Comparison of ENCODE assay signal across 9 mouse cellular contexts in genomic region chr9:102545406-102546255, GRCm38 (mm10). TPM values are rescaled to one million over a fixed set of nuclear protein-coding genes. Genes with fewer than 3 reads are reported as not detected.
DNase-seq lines count a peak whose midpoint lies in the region; ATAC-seq lines count a peak whose summit lies in the region.
"Had no signal": no experiment of that assay in that cellular context is flagged by ENCODE, and none has a peak within 500 bp of the region (broad histone marks: within the 10 kb centered on the region; RNA-seq: fewer than 3 reads in every experiment).

No protein-coding gene starts in this region.

- WGBS in kidney, embryonic 16.5 days = 7% methylated on average over 22 of the region's 22 CpGs
- 42% methylated on average over 22 of the region's 22 CpGs for WGBS in embryonic facial prominence, embryonic 10.5 days
- 11% methylated on average over 22 of the region's 22 CpGs for WGBS in hindbrain, embryonic 16.5 days

- H3K4me2 ChIP-seq in kidney, embryonic 16.5 days (replicated peaks; ENCODE audit: low read depth, low read length) = peak overlapping the region; percentile 64
- H3K4me2 ChIP-seq in hindbrain, embryonic 16.5 days (ENCODE audit: low read length) = peak overlapping the region; percentile 84

- no peak overlapping the region for H3K27ac ChIP-seq in kidney, embryonic 16.5 days (ENCODE audit: low read length)
- peak overlapping the region; percentile 44 for H3K27ac ChIP-seq in embryonic facial prominence, embryonic 10.5 days (replicated peaks)
- peak overlapping the region; percentile 74 for H3K27ac ChIP-seq in hindbrain, embryonic 16.5 days (ENCODE audit: low read depth, low read length)

- 0 out of 2 replicates have a peak, but pooled peaks have one; percentile 28 for ATAC-seq in kidney, embryonic 16.5 days (ENCODE audit: low FRiP score, low TSS enrichment)
- ATAC-seq in hindbrain, embryonic 16.5 days = peak; percentile 58

- peaks cover 17% of the 10 kb centered on the region for H3K4me1 ChIP-seq in kidney, embryonic 16.5 days (ENCODE audit: insufficient read depth, low read length)
- H3K4me1 ChIP-seq in embryonic facial prominence, embryonic 10.5 days = peaks cover 21% of the 10 kb centered on the region
- peaks cover 34% of the 10 kb centered on the region for H3K4me1 ChIP-seq in hindbrain, embryonic 16.5 days (ENCODE audit: control insufficient read depth, insufficient read depth, low read depth, low read length)

- H3K27me3 ChIP-seq in kidney, embryonic 16.5 days (ENCODE audit: insufficient read depth, low read length) = peaks cover 44% of the 10 kb centered on the region
- H3K27me3 ChIP-seq in embryonic facial prominence, embryonic 10.5 days (replicated peaks; ENCODE audit: low read depth, poor library complexity, severe bottlenecking) = peaks cover 71% of the 10 kb centered on the region
- no peaks in the 10 kb centered on the region for H3K27me3 ChIP-seq in hindbrain, embryonic 16.5 days (replicated peaks; ENCODE audit: control insufficient read depth, insufficient read depth, low read length)

- peak overlapping the region; percentile 2; the same call in 1 of the 2 replicates for H3K4me3 ChIP-seq in kidney, embryonic 16.5 days (ENCODE audit: low read length)
- H3K4me3 ChIP-seq in embryonic facial prominence, embryonic 10.5 days = peak overlapping the region; percentile 54
- no peak overlapping the region for H3K4me3 ChIP-seq in hindbrain, embryonic 16.5 days (ENCODE audit: low read length)

- no peaks in the 10 kb centered on the region for H3K36me3 ChIP-seq in kidney, embryonic 16.5 days (ENCODE audit: insufficient read depth, low read length)
- no peaks in the 10 kb centered on the region for H3K36me3 ChIP-seq in embryonic facial prominence, embryonic 10.5 days (replicated peaks)
- no peaks in the 10 kb centered on the region for H3K36me3 ChIP-seq in hindbrain, embryonic 16.5 days (ENCODE audit: control insufficient read depth, insufficient read depth, low read length)
- H3K36me3 ChIP-seq: G1E had no signal

- no peaks in the 10 kb centered on the region for H3K9me3 ChIP-seq in kidney, embryonic 16.5 days (ENCODE audit: low read length)
- no peaks in the 10 kb centered on the region for H3K9me3 ChIP-seq in embryonic facial prominence, embryonic 10.5 days
- no peaks in the 10 kb centered on the region for H3K9me3 ChIP-seq in hindbrain, embryonic 16.5 days (ENCODE audit: control insufficient read depth, low read length)

- no peak for DNase-seq in kidney, adult 8-10 months
- DNase-seq in embryonic facial prominence, embryonic 10.5 days (ENCODE audit: low spot score) = no peak
- DNase-seq in neural tube, embryonic 10.5 days (ENCODE audit: extremely low spot score, low spot score) = peak; percentile 38
- DNase-seq in adipocyte (ENCODE audit: low spot score) = no peak
- DNase-seq in layer of hippocampus, postnatal 36 days = no peak
- DNase-seq in spleen, postnatal 36 days (ENCODE audit: low spot score in 2 of 2) = no peak

- H3K9ac ChIP-seq in kidney, embryonic 16.5 days (replicated peaks; ENCODE audit: low read length) = no peak overlapping the region
- H3K9ac ChIP-seq in hindbrain, embryonic 16.5 days (ENCODE audit: low read depth, low read length) = peak overlapping the region; percentile 50

RNA-seq across cellular contexts. Expression of gene Ky, which starts 40.1 kb away (rescaled TPM):
- 0.12 and 0.17 TPM in 2 replicates for polyA plus RNA-seq in kidney, embryonic 16.5 days (2015; fragmentation: Nextera tagmentation; extraction: Ambion mirVana)
- 0.04 and 0.10 TPM in 2 replicates for polyA plus RNA-seq in embryonic facial prominence, embryonic 10.5 days (2016; fragmentation: Nextera tagmentation; extraction: Ambion mirVana)
- polyA plus RNA-seq in hindbrain, embryonic 16.5 days (2015; fragmentation: Nextera tagmentation; extraction: Ambion mirVana) = 1.1 TPM in 2 replicates
- 1 to 10 TPM; 2.7 to 4.4 TPM for total RNA-seq in layer of hippocampus, postnatal 36 days (2021)
- polyA plus RNA-seq: G1E had no signal
